Mouse (Mus musculus): Measurements from ENCODE around the gene Gjc1.

Gjc1 gene

DNA sequence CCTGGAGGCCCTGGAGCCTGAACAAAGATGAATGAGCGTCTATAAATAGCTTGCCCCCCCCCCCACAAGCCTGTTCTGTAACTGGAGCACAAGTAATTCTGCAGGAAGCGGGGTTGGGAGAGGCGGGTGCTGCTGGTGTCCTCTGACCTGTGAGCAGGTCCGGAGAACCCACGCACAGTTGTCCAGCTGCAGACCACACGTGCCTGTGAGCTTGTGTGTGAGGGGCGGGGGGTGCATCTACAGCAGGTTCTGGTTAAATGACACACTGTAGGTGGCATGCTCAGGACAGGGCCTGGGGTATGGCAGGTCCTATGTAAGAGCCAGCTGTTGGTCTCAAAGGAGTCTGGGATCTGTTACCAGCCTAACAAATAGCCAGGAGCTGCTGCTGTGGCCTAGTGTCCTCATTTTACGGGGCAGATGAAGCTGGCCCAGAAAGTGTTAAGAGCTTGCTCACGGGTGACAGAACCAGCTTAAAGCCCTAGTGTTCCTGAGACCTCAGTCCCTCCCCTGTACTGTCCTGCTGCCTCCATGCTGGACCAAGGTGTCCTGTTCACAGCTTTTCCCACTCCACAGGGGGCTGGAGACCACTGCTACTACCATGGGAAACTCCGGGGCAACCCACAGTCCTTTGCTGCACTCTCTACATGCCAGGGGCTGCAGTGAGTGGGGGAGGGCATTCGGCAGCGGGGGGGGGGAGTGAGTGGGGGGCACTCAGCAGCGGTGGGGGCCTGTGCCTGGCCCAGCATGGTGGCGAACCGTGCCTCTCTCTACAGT lies 48.7 kb downstream of the Gjc1 start:
- DNase-seq = peak; percentile 31 to 45

DNA sequence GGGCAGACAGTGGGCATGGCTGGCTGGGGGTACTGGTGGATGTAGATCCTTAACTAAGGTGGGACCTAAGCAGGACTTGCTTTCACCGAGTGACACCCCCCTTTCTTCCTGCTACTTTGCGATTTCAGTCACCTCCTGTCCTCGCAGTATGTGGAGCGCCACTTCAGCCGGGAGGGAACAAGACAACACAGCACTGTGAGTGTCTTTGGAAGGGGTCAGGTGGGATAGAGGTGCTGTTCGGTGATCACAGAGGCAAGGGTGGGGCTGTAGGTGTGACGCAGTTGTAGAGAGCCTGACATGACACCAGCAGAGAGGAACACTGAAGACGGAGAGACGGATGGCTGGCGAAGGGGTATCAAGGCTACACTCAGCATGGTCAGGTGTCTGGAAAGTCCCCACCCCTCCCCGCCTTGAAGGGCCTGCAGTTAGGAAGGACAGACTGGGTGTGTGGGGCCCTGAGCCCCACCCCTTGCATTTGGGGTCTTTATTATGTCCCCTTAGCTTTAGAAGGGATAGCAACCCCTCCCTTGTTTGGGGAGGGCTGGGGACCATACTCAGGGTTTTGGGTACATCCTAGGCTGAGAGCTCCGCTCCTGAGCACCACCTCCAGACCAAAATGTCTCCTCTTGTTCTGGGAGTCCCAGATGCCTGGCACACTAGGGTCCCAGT lies 49.4 kb downstream of the Gjc1 start:
- peak; percentile 21 to 44 for DNase-seq

- DNase-seq = no peak
These were observed 50.4 kb downstream of the Gjc1 start for GRCm38 (mm10) chr11:102769141-102769540.

DNA sequence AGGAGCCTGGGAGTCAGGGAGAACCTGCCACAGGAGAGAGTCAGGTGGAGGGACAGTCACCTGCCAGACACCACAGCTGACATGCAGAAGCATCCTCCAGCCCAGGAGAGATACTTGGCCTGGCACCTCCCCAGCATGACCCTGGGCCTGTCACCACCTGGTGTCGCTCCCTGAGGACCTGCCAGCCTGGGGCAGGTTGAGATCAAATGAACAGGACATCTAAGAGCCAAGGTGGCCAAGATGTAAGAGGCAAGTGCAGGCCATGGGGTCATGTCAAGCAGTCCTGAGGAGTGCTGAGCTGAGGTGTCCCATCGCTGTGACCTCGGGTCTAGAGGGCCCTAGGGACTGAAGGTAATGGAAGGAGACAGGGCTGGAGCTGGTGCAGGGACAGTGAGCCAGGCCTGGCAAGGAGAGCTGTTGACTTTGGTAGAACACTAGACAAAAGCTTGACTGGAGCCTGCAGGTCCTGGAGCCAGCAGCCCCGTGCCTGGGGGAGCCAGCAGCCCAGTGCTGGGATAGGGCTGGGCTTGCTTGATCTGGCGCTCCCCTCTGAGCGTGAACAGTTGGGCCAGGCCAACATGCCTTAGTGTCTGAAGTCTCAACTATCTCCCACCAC lies 52.3 kb downstream of the Gjc1 start:
- peak; percentile 53 to 66 for DNase-seq

DNA sequence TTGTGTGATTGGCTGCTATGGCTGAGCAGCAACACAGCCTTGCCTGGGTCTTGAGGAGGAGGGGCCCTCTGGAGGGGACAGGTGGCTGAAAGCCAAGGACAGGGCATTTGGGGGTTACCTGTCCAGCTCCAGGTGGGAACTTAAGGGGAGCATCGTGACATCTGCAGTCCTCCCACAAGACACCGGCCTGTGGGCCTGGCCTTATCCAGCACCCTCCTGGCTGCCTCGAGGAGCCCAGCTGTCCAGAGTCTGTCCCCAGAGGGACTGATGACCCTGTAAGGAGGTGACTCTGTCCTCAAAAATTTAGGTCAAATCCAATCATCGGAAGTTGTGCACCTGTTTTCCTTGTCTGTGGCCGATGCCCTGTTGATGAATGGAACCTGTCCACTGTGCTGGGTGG lies 54.1 kb downstream of the Gjc1 start:
- peak; percentile 31 to 44 for DNase-seq

DNA sequence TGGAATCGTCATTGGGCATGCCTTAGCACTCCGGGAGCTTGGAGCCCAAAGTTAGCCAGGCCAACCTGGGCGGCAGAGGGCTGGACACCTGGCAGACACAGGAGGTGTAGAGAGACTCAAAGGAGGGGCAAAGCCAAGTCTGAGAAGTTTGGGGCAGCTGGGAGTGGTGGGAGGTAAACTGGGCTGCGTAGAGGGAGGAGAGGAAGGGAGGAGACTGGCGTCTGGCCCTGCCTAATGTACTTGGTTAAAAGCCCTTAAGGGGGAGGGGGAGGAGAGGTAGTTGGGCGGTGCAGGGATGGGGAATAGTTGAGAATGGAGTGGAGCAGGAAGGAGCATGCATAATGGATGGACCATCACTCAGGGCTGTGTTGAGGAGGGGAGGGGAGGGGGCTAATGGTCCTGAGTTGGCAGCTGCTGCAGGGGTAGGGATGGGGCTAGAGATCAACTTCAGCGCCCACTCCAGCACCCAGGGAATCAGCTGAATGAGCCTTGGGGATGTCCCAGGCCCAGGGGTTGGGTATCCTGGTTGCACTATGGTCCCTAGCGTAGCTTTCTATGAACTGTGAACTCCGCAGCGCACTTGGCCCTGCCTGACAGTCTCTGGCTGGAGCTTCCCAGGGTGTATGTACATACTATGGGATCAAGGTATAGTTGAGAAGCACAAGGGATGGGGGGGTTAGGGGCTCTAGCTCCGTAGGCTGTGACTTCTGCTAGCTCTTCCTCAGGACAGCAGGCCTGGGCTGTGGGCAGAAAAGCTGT lies 56.3 kb downstream of the Gjc1 start:
- peak; percentile 59 to 62 for DNase-seq

GRCm38 (mm10) chr11:102762248-102762647 lies 57.3 kb downstream of the Gjc1 start:
- no peak for DNase-seq

- DNase-seq = peak; percentile 51 to 67
These were observed 57.9 kb downstream of the Gjc1 start, which contains the start of gene Adam11 for GRCm38 (mm10) chr11:102761309-102762210. Adam11 (plus strand) TSS chr11:102761439.

GRCm38 (mm10) chr11:102760805-102761308 lies 58.6 kb downstream of the Gjc1 start:
- peak; percentile 38 to 49 for DNase-seq

DNA sequence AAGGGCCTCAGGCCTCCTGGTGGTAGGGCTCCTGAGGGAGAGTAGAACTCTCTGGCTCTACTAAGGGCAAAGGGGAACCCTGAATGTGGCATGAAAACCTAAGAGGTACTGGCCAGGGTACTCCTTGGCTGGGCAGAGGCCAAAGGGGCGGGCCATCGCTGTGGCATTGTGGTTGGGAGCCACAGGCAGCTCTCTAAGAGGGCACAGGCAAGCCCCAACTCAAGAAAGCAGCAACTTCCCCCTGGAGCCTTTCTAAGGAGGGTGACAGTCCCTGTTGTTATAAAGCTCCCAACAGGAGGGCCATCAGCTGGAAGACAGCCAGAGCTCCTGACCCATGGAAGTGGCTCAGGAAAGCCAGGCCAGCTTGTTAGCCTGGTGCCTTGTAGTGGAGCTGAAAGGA lies 60.5 kb downstream of the Gjc1 start:
- peak; percentile 28 to 31 for DNase-seq

DNA sequence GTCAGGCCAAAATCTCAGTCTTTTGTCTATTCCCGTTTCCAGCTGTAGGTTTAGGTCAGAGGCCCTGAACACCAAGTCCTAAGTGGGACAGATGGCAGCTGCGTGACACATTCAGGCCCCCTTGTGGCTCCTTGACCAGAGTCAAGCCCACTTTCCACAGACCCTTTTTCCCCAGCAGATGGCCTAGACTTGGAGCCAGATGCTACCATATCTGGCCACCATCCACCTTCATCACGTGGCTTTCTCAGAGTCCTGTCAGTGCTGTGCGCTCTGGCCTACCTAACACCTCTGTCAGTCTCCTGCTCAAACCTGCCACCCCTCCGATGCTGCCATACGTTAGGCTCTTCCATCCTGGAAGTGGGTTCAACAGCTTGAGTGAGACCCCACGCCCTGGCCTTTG lies 64.1 kb downstream of the Gjc1 start:
- DNase-seq = no peak

- DNase-seq = peak in 1 of 2 experiments; percentile 7
These were observed 65.1 kb downstream of the Gjc1 start for GRCm38 (mm10) chr11:102754416-102754815.

DNA sequence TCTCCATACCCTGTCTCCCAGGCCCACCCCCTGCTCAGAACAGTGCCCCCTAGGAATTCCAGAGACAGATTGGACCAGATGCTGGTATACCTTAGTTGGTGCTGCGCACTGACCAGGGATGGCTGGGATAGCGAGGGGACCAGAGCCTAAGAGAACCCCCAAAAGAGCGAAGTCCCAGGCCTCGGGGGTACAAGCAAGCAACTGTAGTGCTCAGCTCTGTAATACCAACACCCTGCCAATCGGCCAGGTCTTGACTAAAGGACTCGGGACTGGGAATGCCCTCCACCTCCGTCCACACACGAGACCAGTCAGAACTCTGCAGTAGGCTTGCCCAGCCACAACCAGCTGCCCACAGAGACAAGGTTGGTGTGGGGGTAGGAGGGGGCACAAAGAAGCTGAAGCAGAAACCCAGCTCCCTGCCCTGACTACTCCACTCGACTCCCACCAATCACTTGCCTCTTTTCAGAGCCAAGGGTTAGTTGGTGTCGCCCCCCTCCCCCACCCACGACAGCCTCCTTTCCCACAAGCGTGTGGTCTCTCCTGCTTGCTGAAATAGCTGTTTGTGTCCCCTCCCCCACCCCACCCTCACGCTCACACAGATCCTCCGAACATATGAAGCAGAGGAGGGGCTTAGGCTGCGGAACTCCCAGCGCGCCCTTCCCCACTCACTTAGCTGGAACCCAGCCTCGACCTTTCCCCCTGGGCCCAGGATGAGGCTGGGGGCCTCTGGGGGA lies 65.7 kb downstream of the Gjc1 start:
- DNase-seq = no peak

GRCm38 (mm10) chr11:102752896-102753590 lies 66.5 kb downstream of the Gjc1 start:
- peak; percentile 32 to 40 for DNase-seq

DNA sequence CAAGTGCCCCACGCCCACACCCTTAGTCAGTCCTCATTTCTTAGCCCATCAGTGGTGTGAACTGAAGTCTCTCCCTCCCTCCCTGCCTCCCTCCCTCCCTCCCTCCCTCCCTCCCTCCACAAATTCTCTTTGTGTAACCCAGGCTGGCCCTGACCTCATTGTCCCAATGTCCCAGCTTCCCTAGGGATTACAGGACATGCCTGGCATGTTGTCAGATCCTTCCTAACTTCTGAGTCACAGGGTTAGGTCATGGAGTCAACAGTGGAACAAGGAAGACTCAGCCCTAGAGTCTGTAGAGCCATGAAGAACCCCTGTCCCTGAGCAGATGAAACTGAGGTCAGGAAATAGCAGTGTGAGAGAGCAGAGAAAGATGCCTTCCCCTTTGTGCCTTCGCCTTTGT lies 69.8 kb downstream of the Gjc1 start:
- peak in 1 of 2 experiments; percentile 6 for DNase-seq
